Mouse (Mus musculus): ENCODE measurements around the gene B4galnt4. TPM values are rescaled to one million over a fixed set of nuclear protein-coding genes. Genes with fewer than 3 reads are reported as not detected.

B4galnt4 gene
- polyA plus RNA-seq, 1 experiment from 2014 or later, result 53.0 TPM

GRCm38 (mm10) chr7:141040867-141041606 is 19.9 kb upstream of the B4galnt4 start:
- 44% methylated on average over 6 of the region's 9 CpGs for WGBS
- Histone ChIP-seq H3K4me3 (replicated peaks; ENCODE audit: low read length) (no peak overlapping the region), H3K9ac (replicated peaks; ENCODE audit: low read depth, low read length) (no peak overlapping the region), H3K4me2 (ENCODE audit: low read length) (no peak overlapping the region), H3K36me3 (ENCODE audit: control insufficient read depth, insufficient read depth) (no peaks in the 10 kb centered on the region), H3K9me3 (ENCODE audit: control insufficient read depth, low read length) (no peaks in the 10 kb centered on the region), H3K27me3 (replicated peaks; ENCODE audit: control insufficient read depth, insufficient read depth, low read length) (no peaks in the 10 kb centered on the region), H3K4me1 (replicated peaks; ENCODE audit: control insufficient read depth, insufficient read depth, low read length) (no peaks in the 10 kb centered on the region), H3K27ac (ENCODE audit: low read length) (no peak overlapping the region)
- ATAC-seq, result no peak

- ATAC-seq, result peak; percentile 76
- Histone ChIP-seq H3K9ac (replicated peaks; ENCODE audit: low read depth, low read length) (no peak overlapping the region), H3K4me1 (replicated peaks; ENCODE audit: control insufficient read depth, insufficient read depth, low read length) (no peaks in the 10 kb centered on the region), H3K36me3 (ENCODE audit: control insufficient read depth, insufficient read depth) (no peaks in the 10 kb centered on the region), H3K4me3 (replicated peaks; ENCODE audit: low read length) (no peak overlapping the region), H3K9me3 (ENCODE audit: control insufficient read depth, low read length) (no peaks in the 10 kb centered on the region), H3K4me2 (ENCODE audit: low read length) (no peak overlapping the region), H3K27ac (ENCODE audit: low read length) (no peak overlapping the region), H3K27me3 (replicated peaks; ENCODE audit: control insufficient read depth, insufficient read depth, low read length) (no peaks in the 10 kb centered on the region)
- WGBS, result 23% methylated on average over 5 of the region's 5 CpGs
Observed at GRCm38 (mm10) chr7:141041661-141042060, 19.2 kb upstream of the B4galnt4 start.

GRCm38 (mm10) chr7:141042539-141042938 is 18.4 kb upstream of the B4galnt4 start:
- Histone ChIP-seq H3K4me2 (ENCODE audit: low read length) (no peak overlapping the region), H3K4me3 (replicated peaks; ENCODE audit: low read length) (no peak overlapping the region), H3K27ac (ENCODE audit: low read length) (no peak overlapping the region), H3K9me3 (ENCODE audit: control insufficient read depth, low read length) (no peaks in the 10 kb centered on the region), H3K4me1 (replicated peaks; ENCODE audit: control insufficient read depth, insufficient read depth, low read length) (peaks cover 4% of the 10 kb centered on the region), H3K36me3 (ENCODE audit: control insufficient read depth, insufficient read depth) (no peaks in the 10 kb centered on the region), H3K9ac (replicated peaks; ENCODE audit: low read depth, low read length) (no peak overlapping the region), H3K27me3 (replicated peaks; ENCODE audit: control insufficient read depth, insufficient read depth, low read length) (no peaks in the 10 kb centered on the region)
- no peak for ATAC-seq
- WGBS, result 59% methylated on average over 4 of the region's 4 CpGs

GRCm38 (mm10) chr7:141046931-141047580 is 13.8 kb upstream of the B4galnt4 start:
- H3K27ac ChIP-seq (ENCODE audit: low read length), result no peak overlapping the region
- 67% methylated on average over 6 of the region's 6 CpGs for WGBS

GRCm38 (mm10) chr7:141047581-141048225 is 13.2 kb upstream of the B4galnt4 start:
- Histone ChIP-seq H3K9me3 (ENCODE audit: control insufficient read depth, low read length) (no peaks in the 10 kb centered on the region), H3K27ac (ENCODE audit: low read length) (peak overlapping the region; percentile 80; the same call in 1 of the 2 replicates), H3K4me1 (replicated peaks; ENCODE audit: control insufficient read depth, insufficient read depth, low read length) (peaks cover 10% of the 10 kb centered on the region), H3K4me2 (ENCODE audit: low read length) (peak overlapping the region; percentile 94), H3K4me3 (replicated peaks; ENCODE audit: low read length) (peak overlapping the region; percentile 49), H3K9ac (replicated peaks; ENCODE audit: low read depth, low read length) (peak overlapping the region; percentile 64), H3K27me3 (replicated peaks; ENCODE audit: control insufficient read depth, insufficient read depth, low read length) (no peaks in the 10 kb centered on the region), H3K36me3 (ENCODE audit: control insufficient read depth, insufficient read depth) (no peaks in the 10 kb centered on the region)
- ATAC-seq, result peak; percentile 90
- WGBS, result 10% methylated on average over 16 of the region's 19 CpGs

More at GRCm38 (mm10) chr7:141046931-141047580, 13.8 kb upstream of the B4galnt4 start:
- H3K4me2 ChIP-seq (ENCODE audit: low read length), result peak overlapping the region; percentile 94
- H3K9ac ChIP-seq (replicated peaks; ENCODE audit: low read depth, low read length), result no peak overlapping the region
- H3K4me1 ChIP-seq (replicated peaks; ENCODE audit: control insufficient read depth, insufficient read depth, low read length), result peaks cover 10% of the 10 kb centered on the region
- H3K27me3 ChIP-seq (replicated peaks; ENCODE audit: control insufficient read depth, insufficient read depth, low read length), result no peaks in the 10 kb centered on the region
- no peak overlapping the region for H3K4me3 ChIP-seq (replicated peaks; ENCODE audit: low read length)
- ATAC-seq, result no peak
- no peaks in the 10 kb centered on the region for H3K36me3 ChIP-seq (ENCODE audit: control insufficient read depth, insufficient read depth)
- no peaks in the 10 kb centered on the region for H3K9me3 ChIP-seq (ENCODE audit: control insufficient read depth, low read length)

- no peaks in the 10 kb centered on the region for H3K27me3 ChIP-seq (replicated peaks; ENCODE audit: control insufficient read depth, insufficient read depth, low read length)
- peak; percentile 92 for ATAC-seq
- H3K9me3 ChIP-seq (ENCODE audit: control insufficient read depth, low read length), result no peaks in the 10 kb centered on the region
- H3K4me1 ChIP-seq (replicated peaks; ENCODE audit: control insufficient read depth, insufficient read depth, low read length), result peaks cover 10% of the 10 kb centered on the region
- H3K4me3 ChIP-seq (replicated peaks; ENCODE audit: low read length), result peak overlapping the region; percentile 49
- H3K9ac ChIP-seq (replicated peaks; ENCODE audit: low read depth, low read length), result peak overlapping the region; percentile 64
- H3K4me2 ChIP-seq (ENCODE audit: low read length), result peak overlapping the region; percentile 94
- peak overlapping the region; percentile 80; the same call in 1 of the 2 replicates for H3K27ac ChIP-seq (ENCODE audit: low read length)
- H3K36me3 ChIP-seq (ENCODE audit: control insufficient read depth, insufficient read depth), result no peaks in the 10 kb centered on the region
- WGBS, result 10% methylated on average over 21 of the region's 21 CpGs
Observed at GRCm38 (mm10) chr7:141048226-141049218, 12.4 kb upstream of the B4galnt4 start.

- 86% methylated on average over 2 of the region's 2 CpGs for WGBS
- no peaks in the 10 kb centered on the region for H3K27me3 ChIP-seq (replicated peaks; ENCODE audit: control insufficient read depth, insufficient read depth, low read length)
- H3K4me3 ChIP-seq (replicated peaks; ENCODE audit: low read length), result no peak overlapping the region
- H3K4me1 ChIP-seq (replicated peaks; ENCODE audit: control insufficient read depth, insufficient read depth, low read length), result peaks cover 10% of the 10 kb centered on the region
- H3K4me2 ChIP-seq (ENCODE audit: low read length), result no peak overlapping the region
- no peak overlapping the region for H3K27ac ChIP-seq (ENCODE audit: low read length)
- H3K9ac ChIP-seq (replicated peaks; ENCODE audit: low read depth, low read length), result no peak overlapping the region
- ATAC-seq, result no peak
- no peaks in the 10 kb centered on the region for H3K36me3 ChIP-seq (ENCODE audit: control insufficient read depth, insufficient read depth)
- no peaks in the 10 kb centered on the region for H3K9me3 ChIP-seq (ENCODE audit: control insufficient read depth, low read length)
Observed at GRCm38 (mm10) chr7:141049326-141049725, 11.6 kb upstream of the B4galnt4 start.

- Histone ChIP-seq H3K27ac (ENCODE audit: low read length) (no peak overlapping the region), H3K4me2 (ENCODE audit: low read length) (no peak overlapping the region), H3K9ac (replicated peaks; ENCODE audit: low read depth, low read length) (no peak overlapping the region), H3K4me1 (replicated peaks; ENCODE audit: control insufficient read depth, insufficient read depth, low read length) (peaks cover 10% of the 10 kb centered on the region), H3K27me3 (replicated peaks; ENCODE audit: control insufficient read depth, insufficient read depth, low read length) (no peaks in the 10 kb centered on the region), H3K36me3 (ENCODE audit: control insufficient read depth, insufficient read depth) (no peaks in the 10 kb centered on the region), H3K4me3 (replicated peaks; ENCODE audit: low read length) (no peak overlapping the region), H3K9me3 (ENCODE audit: control insufficient read depth, low read length) (no peaks in the 10 kb centered on the region)
- ATAC-seq, result no peak
- WGBS, result 76% methylated on average over 17 of the region's 17 CpGs
Observed at GRCm38 (mm10) chr7:141051060-141051685, 9.7 kb upstream of the B4galnt4 start.
